Mouse (Mus musculus) adrenal gland, postnatal 36 days (tissue): ENCODE results near the gene Mpo. TPM values are rescaled to one million over a fixed set of nuclear protein-coding genes. Genes with fewer than 3 reads are reported as not detected.

Experiments used
- DNase-seq, 2 experiments: peaks; one replicate each; pipeline ENCODE4 v3.0.0; 2021; ENCODE audit warnings: mixed read lengths in 1 of 2
- microRNA-seq: library from miRNA; unstranded; fragments of <30 nt; microRNA quantifications from one replicate; pipeline ENCODE4 v1.2.0, GENCODE M21; 2021
- total RNA-seq, 2 experiments: library from RNA; stranded (reverse); gene quantifications; 2 replicates each; pipeline ENCODE4 v1.2.3; 2021

Gene Mpo
- total RNA-seq, 2 experiments from 2014 or later = 0.40 TPM; not detected in 1

DNA sequence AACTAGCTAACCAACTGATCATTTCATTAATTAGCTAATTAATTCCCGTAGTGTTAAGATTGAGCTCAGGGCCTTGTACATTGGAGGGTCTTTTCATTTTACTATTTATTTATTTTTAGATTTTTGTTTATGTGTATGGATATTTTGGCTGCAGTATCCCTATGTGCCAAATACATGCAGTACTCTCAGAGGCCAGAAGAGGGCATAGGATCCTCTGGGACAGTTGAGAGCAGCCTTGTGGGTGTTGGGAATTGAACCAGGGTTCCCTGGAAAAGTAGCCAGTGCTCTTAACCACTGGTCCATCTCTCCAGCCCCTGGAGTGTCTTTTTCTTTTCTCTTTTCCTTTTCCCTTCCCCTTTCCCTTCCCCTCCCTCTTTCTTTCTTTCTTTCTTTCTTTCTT is 12.1 kb downstream of the Mpo start:
- DNase-seq = peak; percentile 16 to 44

DNA sequence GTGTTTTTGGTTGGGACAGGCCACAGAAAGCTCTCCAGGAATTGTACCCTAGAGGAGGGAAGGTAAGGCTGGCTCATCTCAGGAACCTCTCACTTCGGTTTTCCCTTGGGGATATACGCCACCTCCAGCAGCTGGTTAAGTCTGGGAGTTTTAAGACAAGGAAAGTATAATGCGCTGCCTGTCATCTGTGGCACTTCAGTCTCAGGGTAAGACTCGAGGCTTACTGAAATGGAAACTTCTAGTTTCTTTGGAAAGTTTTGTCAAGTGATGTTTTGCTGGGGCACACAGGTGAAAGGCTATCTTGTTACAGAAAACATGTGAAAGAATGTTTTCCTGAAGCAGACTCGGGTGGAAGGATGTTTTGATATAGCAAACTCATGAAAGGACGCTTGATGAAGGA is 14.1 kb downstream of the Mpo start:
- no peak for DNase-seq

DNA sequence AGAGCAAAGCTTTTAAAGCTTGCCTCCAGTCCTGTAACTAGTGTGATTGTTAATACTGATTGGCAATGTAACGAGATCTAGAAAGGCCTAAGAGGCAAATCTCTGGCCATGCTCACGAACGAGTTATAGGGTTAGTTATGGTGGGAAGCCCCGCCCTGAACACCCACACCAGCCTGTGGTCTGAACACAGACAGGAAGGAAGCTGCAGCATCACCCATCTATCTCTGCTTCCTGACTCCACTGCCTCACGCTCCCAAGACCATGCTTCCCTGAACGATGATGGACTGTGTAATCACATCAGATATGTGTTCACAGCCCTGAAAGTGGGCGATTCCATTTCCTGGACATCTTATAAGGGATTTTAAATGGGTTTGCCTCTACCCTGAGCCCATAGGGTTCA is 14.9 kb downstream of the Mpo start:
- no peak for DNase-seq

- no peak for DNase-seq
Measured at GRCm38 (mm10) chr11:87811396-87811795, 18.0 kb downstream of the Mpo start.

GRCm38 (mm10) chr11:87814831-87815230 is 21.4 kb downstream of the Mpo start:
- no peak for DNase-seq

- peak; percentile 31 to 51 for DNase-seq
Measured at GRCm38 (mm10) chr11:87816707-87817442, 23.5 kb downstream of the Mpo start.

DNA sequence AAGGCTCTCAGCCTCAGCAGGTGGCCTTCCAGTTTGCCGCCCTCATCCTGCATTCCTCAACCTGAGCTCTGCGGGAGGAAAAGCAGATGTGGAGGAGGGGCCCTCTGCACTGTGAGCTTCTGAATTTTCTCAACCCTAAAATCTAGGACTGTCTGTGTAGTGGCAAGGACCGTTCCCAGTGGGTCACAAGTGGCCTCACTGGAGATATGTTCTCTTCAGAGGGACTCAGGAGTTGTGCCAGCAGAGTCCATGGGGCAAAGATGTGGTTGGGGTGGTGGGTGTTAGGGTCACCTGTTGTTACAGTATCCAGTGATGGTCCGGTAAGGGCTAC is 24.0 kb downstream of the Mpo start:
- no peak for DNase-seq

DNA sequence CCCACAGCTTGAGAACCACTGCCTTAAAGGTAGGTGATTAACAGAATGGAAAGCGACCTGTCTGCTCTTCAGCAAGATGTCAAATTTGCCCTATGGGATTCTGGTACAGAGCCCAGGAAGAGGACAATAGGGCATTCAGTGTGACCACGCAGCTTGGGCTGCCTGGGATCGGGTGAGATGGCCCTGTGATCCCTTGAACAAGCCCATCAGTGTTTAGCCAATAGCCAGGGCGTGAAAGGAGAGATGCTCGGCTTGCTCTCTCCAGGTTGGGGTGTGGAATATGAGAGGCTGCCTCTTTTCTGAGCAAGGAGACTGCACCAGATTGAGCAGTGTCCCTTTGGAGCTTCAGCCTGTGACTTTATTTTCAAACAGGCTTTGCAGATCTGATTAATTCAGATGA is 28.1 kb downstream of the Mpo start:
- no peak for DNase-seq

DNA sequence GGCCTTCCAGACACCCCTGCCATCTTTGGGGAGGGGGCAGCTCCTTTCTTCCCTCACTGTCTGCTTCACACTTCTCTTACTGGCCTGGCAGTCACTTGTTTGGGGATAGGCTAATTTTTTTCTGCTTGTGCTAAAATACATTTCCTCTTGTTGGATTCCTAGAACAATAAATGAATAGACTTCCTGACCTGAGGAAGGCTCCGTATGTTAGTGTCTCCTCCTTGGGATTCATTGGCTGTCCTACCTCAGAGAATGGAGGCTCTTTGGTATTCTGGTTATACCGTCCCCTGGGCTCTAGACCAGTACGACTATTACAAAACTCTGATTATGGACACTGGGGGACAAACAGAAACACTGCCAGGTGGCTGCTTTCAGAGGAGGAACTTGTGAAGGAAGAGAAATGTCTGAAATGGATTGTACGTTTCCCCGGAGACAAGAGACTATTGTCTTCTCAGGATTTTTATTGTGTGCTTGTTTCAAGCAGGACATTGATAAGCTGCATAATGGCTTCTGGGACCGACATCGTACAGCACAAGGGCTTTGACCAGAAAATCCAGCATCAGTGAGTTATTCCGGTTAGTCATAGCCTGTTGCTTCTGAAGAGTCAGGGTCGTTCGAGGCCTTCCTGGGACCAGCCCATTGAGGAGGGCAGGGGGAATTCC is 35.0 kb downstream of the Mpo start, which contains the start of gene Lpo:
Gene Lpo, minus strand, starts transcription at position 51 of the 662 bp plus-strand sequence.
- no peak for DNase-seq

DNA sequence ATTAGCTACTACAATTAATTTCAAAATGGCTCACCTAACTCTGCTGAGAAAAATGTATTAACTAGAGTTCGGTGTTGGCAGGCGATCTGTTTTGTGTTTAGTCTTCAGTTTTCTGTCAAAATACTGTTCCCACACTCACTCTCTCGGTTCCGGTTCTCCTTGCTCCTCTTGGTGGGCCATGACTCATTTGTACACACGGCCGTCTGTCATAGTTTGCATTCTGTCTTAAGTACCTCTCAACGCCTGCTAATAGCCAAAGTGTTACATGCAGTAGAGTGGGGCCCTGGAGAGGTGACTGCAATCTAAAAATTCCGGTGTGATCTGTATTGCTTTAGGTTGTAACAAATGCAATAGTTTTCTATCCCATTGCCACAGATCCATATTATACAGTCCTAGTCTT is 47.3 kb downstream of the Mpo start:
- DNase-seq = no peak

- no peak for DNase-seq
Measured at GRCm38 (mm10) chr11:87841436-87841835, 48.1 kb downstream of the Mpo start.

DNA sequence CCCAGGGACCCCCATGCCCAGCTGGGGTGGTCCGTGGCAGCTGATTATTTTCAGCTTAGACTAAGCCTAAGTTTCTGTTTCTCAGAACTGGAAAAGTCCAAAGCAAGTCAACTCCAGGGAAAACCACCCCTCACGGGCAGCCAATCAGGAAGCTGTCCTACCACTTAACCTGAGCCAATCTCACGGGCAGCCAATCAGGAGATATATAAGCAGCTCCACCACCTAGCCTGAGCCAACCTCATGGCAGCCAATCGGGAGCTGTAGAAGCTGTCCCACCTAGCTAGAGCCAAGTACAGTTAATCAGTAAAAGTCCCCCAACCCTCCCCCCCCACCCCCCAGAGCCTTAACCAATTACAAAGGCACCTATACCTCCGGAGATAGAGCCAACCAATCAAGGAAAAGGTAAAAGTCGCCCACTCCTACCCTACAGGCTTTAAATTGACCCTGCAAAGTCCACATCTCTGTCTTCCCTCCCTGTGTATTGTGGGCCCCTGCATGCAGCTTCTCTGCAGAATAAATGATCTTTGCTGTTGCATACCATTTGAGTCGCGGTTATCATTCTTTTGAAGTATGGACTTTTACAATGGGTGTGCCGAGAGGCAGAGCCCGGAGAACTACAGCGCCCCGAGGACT is 53.7 kb downstream of the Mpo start:
- DNase-seq = no peak

GRCm38 (mm10) chr11:87847884-87848283 is 54.5 kb downstream of the Mpo start:
- no peak for DNase-seq

- peak; percentile 93 to 95 for DNase-seq
Measured at GRCm38 (mm10) chr11:87852690-87853596, 59.6 kb downstream of the Mpo start, which contains the start of gene Mks1. Gene Mks1, plus strand, starts transcription at chr11:87853215.

- peak; percentile 7 for DNase-seq
Measured at GRCm38 (mm10) chr11:87853597-87853954, 60.2 kb downstream of the Mpo start.

Small RNAs within 50 kb of the gene (microRNA-seq; reads per million reads assigned to microRNA genes)
- gene Mir142 (not detected), gene Mir142b (not detected)

Other genes with a start within 250 kb of the Mpo start
- gene Gm11492, start 226.9 kb upstream of the Mpo start, total RNA-seq = not detected
- 10 to 100 TPM; 33.2 to 41.3 TPM for gene Sept4, start 224.7 kb upstream of the Mpo start, total RNA-seq
- 10 to 100 TPM; 26.1 to 31.4 TPM for gene Mtmr4, start 201.4 kb upstream of the Mpo start, total RNA-seq
- under 1 TPM in 1 of 2 experiments, not detected in 1; 0.13 TPM for gene Hsf5, start 176.4 kb upstream of the Mpo start, total RNA-seq
- 1 to 10 TPM; 6.2 to 8.9 TPM for gene Rnf43, start 130.9 kb upstream of the Mpo start, total RNA-seq
- 10 to 100 TPM; 60.5 to 90.0 TPM for gene Supt4a, start 56.0 kb upstream of the Mpo start, total RNA-seq
- gene Tspoap1, start 33.0 kb upstream of the Mpo start, total RNA-seq = 1 to 10 TPM; 3.5 to 5.0 TPM
- not detected for gene Lpo, start 34.7 kb downstream of the Mpo start, total RNA-seq
- gene Mks1, start 59.6 kb downstream of the Mpo start, total RNA-seq = 10 to 100 TPM in 1 of 2 experiments, 1 to 10 TPM in 1; 9.3 to 10.2 TPM
- not detected for gene Epx, start 82.0 kb downstream of the Mpo start, total RNA-seq
- gene Olfr462, start 98.7 kb downstream of the Mpo start, total RNA-seq = not detected
- not detected for gene Olfr463, start 103.8 kb downstream of the Mpo start, total RNA-seq
- gene Olfr464, start 127.4 kb downstream of the Mpo start, total RNA-seq = not detected
- 100 to 1,000 TPM; 200 to 233 TPM for gene Dynll2, start 194.0 kb downstream of the Mpo start, total RNA-seq